Mouse (Mus musculus) adipose tissue, adult 10 weeks (tissue): ENCODE measurements around the gene Ap4s1. TPM values are rescaled to one million over a fixed set of nuclear protein-coding genes. Genes with fewer than 3 reads are reported as not detected.

Source experiments
- polyA plus RNA-seq: library from polyadenylated mRNA; stranded (reverse); fragments of 350-450 nt; fragmentation: Illumina TruSeq; extraction: RNeasy Lipid Tissue Mini Kit (QIAGEN cat#74804); gene quantifications from one replicate; pipeline ENCODE4 v1.2.3, GENCODE M21; 2014; ENCODE audit warnings: low read depth, low replicate concordance

Ap4s1 gene
- 34.1 TPM for polyA plus RNA-seq

DNA sequence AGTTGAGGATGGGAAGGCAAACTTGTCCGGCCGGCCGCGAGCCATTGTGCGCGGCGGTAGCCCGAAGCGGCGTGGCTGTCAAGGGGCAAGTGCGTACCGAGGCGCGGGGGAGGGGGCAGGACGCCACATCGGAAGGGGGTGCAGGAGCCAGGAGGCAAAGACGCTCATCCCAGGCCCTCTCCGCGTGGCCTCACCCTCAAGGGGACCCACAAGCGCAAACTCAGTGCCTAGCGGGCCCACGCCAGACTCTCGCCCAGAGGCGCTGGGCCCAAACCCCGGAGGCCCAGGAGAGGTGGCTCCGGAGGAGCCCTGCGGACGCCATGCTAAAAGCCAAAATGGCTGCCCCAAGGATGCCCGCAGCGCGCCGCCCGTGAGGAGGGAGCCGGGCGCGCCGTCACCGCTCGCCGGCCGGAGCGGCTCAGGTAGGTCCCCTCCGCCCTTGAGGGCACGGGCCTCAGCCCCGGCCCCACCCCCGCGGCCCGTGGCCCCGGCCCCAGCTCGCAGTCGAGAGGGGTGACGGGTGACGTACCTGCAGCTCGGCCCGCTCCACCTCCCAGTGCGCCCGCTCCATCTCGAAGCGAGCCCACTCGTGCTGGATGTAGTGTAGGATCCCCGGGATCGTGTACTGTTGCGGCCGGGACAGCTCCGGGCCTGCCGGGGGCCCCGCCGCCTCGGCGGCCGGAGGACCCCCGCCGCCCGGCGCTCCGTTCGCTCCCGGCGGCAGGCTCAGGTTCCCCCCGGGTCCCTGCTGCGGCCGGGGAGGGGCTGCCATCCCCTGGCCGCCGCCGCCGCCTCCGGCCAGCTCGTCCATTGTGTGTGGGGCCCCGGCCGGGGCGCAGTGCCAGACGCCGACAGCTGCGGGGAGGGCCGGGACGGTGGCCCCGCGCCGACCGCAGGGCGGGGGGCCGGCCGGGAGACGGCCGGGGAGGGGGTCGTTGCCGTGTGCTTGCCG lies at the start of gene Ap4s1:
TSS of gene Ap4s1 (plus strand) at position 141 of the 952 bp plus-strand sequence.

GRCm38 (mm10) chr12:51691845-51692632 lies 1.2 kb downstream of the Ap4s1 start, which contains the start of gene Strn3:
Gene Strn3, minus strand, starts transcription at chr12:51691897.

Other genes with a start within 250 kb of the Ap4s1 start
- gene Coch, start 97.7 kb upstream of the Ap4s1 start, polyA plus RNA-seq = 1.5 TPM
- 41.5 TPM for gene Strn3, start 864 bp downstream of the Ap4s1 start, polyA plus RNA-seq
- gene Hectd1, start 138.5 kb downstream of the Ap4s1 start, polyA plus RNA-seq = 37.3 TPM